8 mouse cellular contexts compared by ENCODE assay signal in genomic region chr11:106272644-106273310, GRCm38 (mm10). TPM values are rescaled to one million over a fixed set of nuclear protein-coding genes. Genes with fewer than 3 reads are reported as not detected.
DNase-seq lines count a peak whose midpoint lies in the region; ATAC-seq lines count a peak whose summit lies in the region.

Smarcd2 (minus strand) TSS chr11:106272972.

- H3K4me3 ChIP-seq in heart, embryonic 10.5 days, result peak within 1 kb of the TSS; percentile 96
- peak within 1 kb of the TSS; percentile 97 for H3K4me3 ChIP-seq in kidney, embryonic 15.5 days (replicated peaks)

- H3K9ac ChIP-seq in kidney, embryonic 15.5 days, result peak within 1 kb of the TSS; percentile 99

- H3K4me2 ChIP-seq in kidney, embryonic 15.5 days, result peak within 1 kb of the TSS; percentile 81

- WGBS in heart, embryonic 10.5 days, result under 1% methylated on average over 70 of the region's 72 CpGs
- WGBS in kidney, embryonic 15.5 days, result under 1% methylated on average over 72 of the region's 72 CpGs

- peaks cover 7% of the 10 kb centered on the region; the same call in 1 of the 2 replicates for H3K36me3 ChIP-seq in heart, embryonic 10.5 days
- H3K36me3 ChIP-seq in kidney, embryonic 15.5 days, result peaks cover 8% of the 10 kb centered on the region; the same call in 1 of the 2 replicates

- H3K27ac ChIP-seq in heart, embryonic 10.5 days, result peak within 1 kb of the TSS; percentile 98
- H3K27ac ChIP-seq in kidney, embryonic 15.5 days, result peak within 1 kb of the TSS; percentile 98

- no peaks in the 10 kb centered on the region for H3K27me3 ChIP-seq in heart, embryonic 10.5 days (ENCODE audit: insufficient read depth, poor library complexity, severe bottlenecking)
- H3K27me3 ChIP-seq in kidney, embryonic 15.5 days, result peaks cover under 1% of the 10 kb centered on the region; the same call in 1 of the 2 replicates

- no peaks in the 10 kb centered on the region for H3K9me3 ChIP-seq in heart, embryonic 10.5 days
- H3K9me3 ChIP-seq in kidney, embryonic 15.5 days (replicated peaks), result no peaks in the 10 kb centered on the region

- peak; percentile 88 for ATAC-seq in erythroblast, adult 5-6 weeks (replicated peaks; ENCODE audit: low FRiP score, poor library complexity, severe bottlenecking)
- peak; percentile 94 for ATAC-seq in kidney, embryonic 15.5 days (replicated peaks; ENCODE audit: low FRiP score)
- peak; percentile 85 for ATAC-seq in monocyte, adult 5-6 weeks (replicated peaks; ENCODE audit: insufficient number of reproducible peaks, low FRiP score, low TSS enrichment, poor library complexity, severe bottlenecking)

- peak; percentile 97 for DNase-seq in B cell, adult 2 months
- DNase-seq in brain, adult 2 months (ENCODE audit: low read depth, low spot score), result peak; percentile 99
- peak; percentile 100 for DNase-seq in heart, embryonic 10.5 days (ENCODE audit: low spot score)
- peak; percentile 100 for DNase-seq in liver
- DNase-seq in spleen, postnatal 4 days (ENCODE audit: low spot score in 2 of 2), result peak; percentile 99

- peaks cover 53% of the 10 kb centered on the region for H3K4me1 ChIP-seq in heart, embryonic 10.5 days
- H3K4me1 ChIP-seq in kidney, embryonic 15.5 days, result peaks cover 75% of the 10 kb centered on the region

RNA-seq across cellular contexts. Expression of gene Smarcd2, which starts in this region (rescaled TPM):
- total RNA-seq in erythroblast, adult 5-6 weeks (2015; ENCODE audit: low replicate concordance), result 15.9 and 17.1 TPM in 2 replicates
- total RNA-seq in erythroblast, adult 5-6 weeks (2017; ENCODE audit: low replicate concordance), result 41.4 and 51.1 TPM in 2 replicates
- polyA plus RNA-seq in heart, embryonic 10.5 days (2016; fragmentation: Nextera tagmentation; extraction: Ambion mirVana), result 20.9 and 36.2 TPM in 2 replicates
- 57.8 and 59.0 TPM in 2 replicates for polyA plus RNA-seq in kidney, embryonic 15.5 days (2015; fragmentation: Nextera tagmentation; extraction: Ambion mirVana)
- 131 to 175 TPM (median 165 TPM) in 3 replicates for total RNA-seq in monocyte, adult 5-6 weeks (2017)

Comparison
In these comparisons a context has a peak if more than half of its experiments do, and no peak if none do; other contexts are left out.
1. Peak in every context shown above with its lines: DNase-seq, ATAC-seq, H3K4me3 ChIP-seq and H3K27ac ChIP-seq.